Comparison of ENCODE assay signal across 8 mouse cellular contexts in the genomic region with DNA sequence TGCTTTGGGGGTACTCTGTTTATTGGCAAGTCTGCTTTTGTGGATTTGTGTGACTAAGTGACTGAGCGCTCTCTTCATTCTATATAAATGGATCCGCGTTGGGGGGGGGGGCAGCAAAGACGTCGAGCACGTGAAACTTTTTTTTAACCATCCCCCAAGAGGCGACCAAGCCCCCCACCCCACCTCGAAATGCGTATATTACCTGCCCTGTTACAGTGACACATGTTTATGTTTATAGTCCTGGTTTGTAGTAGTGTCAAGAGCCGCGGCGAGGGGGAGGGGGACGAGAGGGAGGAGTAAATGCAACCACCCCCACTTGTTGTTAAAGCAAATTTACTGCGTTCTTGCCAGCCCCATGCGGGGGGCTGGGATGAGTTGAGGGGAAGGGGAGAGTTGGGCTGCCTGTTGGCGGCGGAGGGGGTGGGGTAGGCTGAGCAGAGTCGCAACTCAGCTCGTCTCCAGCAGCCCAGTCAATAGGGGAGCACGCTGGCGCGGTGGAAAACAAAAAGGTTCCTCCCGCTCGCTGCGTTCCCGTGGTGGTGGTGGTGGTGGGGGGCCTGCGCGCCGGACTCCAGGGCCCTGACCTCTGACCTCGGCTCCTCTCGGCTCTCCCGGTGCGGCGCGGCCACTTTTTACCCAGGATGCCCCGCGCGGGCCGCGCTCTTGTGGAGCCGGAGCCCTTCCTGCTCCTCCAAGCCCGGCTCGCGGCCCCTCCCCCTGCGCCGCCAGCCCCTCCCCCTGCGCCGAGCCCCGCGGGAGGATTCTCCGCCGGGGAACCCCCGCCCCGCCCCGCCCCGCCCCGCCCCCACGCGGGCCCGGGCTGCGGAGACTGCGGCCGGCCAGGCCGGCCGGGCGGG. TPM values are rescaled to one million over a fixed set of nuclear protein-coding genes. Genes with fewer than 3 reads are reported as not detected.
A peak's percentile ranks its signal among the peaks of the same experiment; 100 is the strongest.
DNase-seq lines count a peak whose midpoint lies in the region; ATAC-seq and TF ChIP-seq lines count a peak whose summit lies in the region.

No protein-coding gene starts in this region.

- H3K36me3 ChIP-seq in kidney, adult 2 months (ENCODE audit: control insufficient read depth, insufficient read depth, low read length): no peaks in the 10 kb centered on the region
- H3K36me3 ChIP-seq in limb, embryonic 13.5 days: no peaks in the 10 kb centered on the region
- no peaks in the 10 kb centered on the region for H3K36me3 ChIP-seq in midbrain, embryonic 14.5 days (ENCODE audit: control insufficient read depth, insufficient read depth, low read length)

- peak overlapping the region; percentile 99 for H3K27ac ChIP-seq in kidney, adult 2 months (ENCODE audit: insufficient read depth, low read depth, low read length)
- peak overlapping the region; percentile 100 for H3K27ac ChIP-seq in limb, embryonic 13.5 days
- peak overlapping the region; percentile 100 for H3K27ac ChIP-seq in midbrain, embryonic 14.5 days (replicated peaks; ENCODE audit: low read depth, low read length)

- no peak for TF ChIP-seq CTCF in kidney, adult 2 months (conservative IDR thresholded peaks at IDR 0.05; ENCODE audit: insufficient read depth, insufficient read length, low read depth, low read length)

- peaks cover 7% of the 10 kb centered on the region; the same call in 1 of the 2 replicates for H3K4me1 ChIP-seq in kidney, adult 2 months (ENCODE audit: control insufficient read depth, insufficient read depth, low read length)
- peaks cover 41% of the 10 kb centered on the region for H3K4me1 ChIP-seq in limb, embryonic 13.5 days
- peaks cover 38% of the 10 kb centered on the region for H3K4me1 ChIP-seq in midbrain, embryonic 14.5 days (ENCODE audit: control insufficient read depth, insufficient read depth, low read length)

- no peaks in the 10 kb centered on the region for H3K9me3 ChIP-seq in limb, embryonic 13.5 days
- no peaks in the 10 kb centered on the region for H3K9me3 ChIP-seq in midbrain, embryonic 14.5 days (ENCODE audit: control insufficient read depth, low read length)

- peak; percentile 93 for DNase-seq in layer of hippocampus, adult 11-12 months (ENCODE audit: low spot score)
- no peak for DNase-seq in layer of hippocampus, adult 9-10 months (ENCODE audit: low spot score)
- DNase-seq in embryo, embryonic 11.5 days (ENCODE audit: low read depth, low spot score): peak; percentile 94
- peak; percentile 100 for DNase-seq in heart, adult 11 months
- DNase-seq in kidney, adult 2 months: peak; percentile 98
- peak; percentile 97 for DNase-seq in midbrain, embryonic 14.5 days
- peak; percentile 94 to 95 for DNase-seq in spleen, adult 18-20 months

- no peaks in the 10 kb centered on the region for H3K27me3 ChIP-seq in kidney, adult 2 months (replicated peaks; ENCODE audit: control insufficient read depth, insufficient read depth, low read length)
- no peaks in the 10 kb centered on the region for H3K27me3 ChIP-seq in limb, embryonic 13.5 days
- H3K27me3 ChIP-seq in midbrain, embryonic 14.5 days (ENCODE audit: control insufficient read depth, insufficient read depth, low read length): no peaks in the 10 kb centered on the region

- peak overlapping the region; percentile 88 for H3K4me2 ChIP-seq in limb, embryonic 13.5 days (replicated peaks)
- H3K4me2 ChIP-seq in midbrain, embryonic 14.5 days (ENCODE audit: low read length): peak overlapping the region; percentile 98

- ATAC-seq in limb, embryonic 13.5 days (ENCODE audit: low FRiP score, low read depth): peak; percentile 92
- ATAC-seq in midbrain, embryonic 14.5 days (ENCODE audit: low FRiP score, low TSS enrichment): peak; percentile 91

- peak; percentile 22 for TF ChIP-seq POLR2A in kidney, adult 2 months (IDR thresholded peaks at IDR 0.05; ENCODE audit: low read depth, low read length)

- peak overlapping the region; percentile 98 for H3K4me3 ChIP-seq in kidney, adult 2 months (ENCODE audit: insufficient read depth, low read depth, low read length)
- peak overlapping the region; percentile 61 for H3K4me3 ChIP-seq in limb, embryonic 13.5 days
- peak overlapping the region; percentile 58 for H3K4me3 ChIP-seq in midbrain, embryonic 14.5 days (replicated peaks; ENCODE audit: low read depth, low read length)

- peak overlapping the region; percentile 96 for H3K9ac ChIP-seq in limb, embryonic 13.5 days
- H3K9ac ChIP-seq in midbrain, embryonic 14.5 days (replicated peaks; ENCODE audit: low read length): peak overlapping the region; percentile 96

- WGBS in kidney, adult 2 months: under 1% methylated on average over 61 of the region's 66 CpGs
- 0% methylated on average over 39 of the region's 66 CpGs for WGBS in limb, embryonic 13.5 days
- WGBS in midbrain, embryonic 14.5 days: under 1% methylated on average over 50 of the region's 66 CpGs

RNA-seq across cellular contexts. Expression of a gene that starts 1.1 kb away (rescaled TPM):
- 29.3 and 32.7 TPM in 2 replicates for polyA plus RNA-seq in kidney, adult 2 months (2012; rRNA removed)
- 68.1 and 72.2 TPM in 2 replicates for polyA plus RNA-seq in limb, embryonic 13.5 days (2015; fragmentation: Nextera tagmentation; extraction: Ambion mirVana)
- 33.5 and 40.1 TPM in 2 replicates for polyA plus RNA-seq in midbrain, embryonic 14.5 days (2014; fragmentation: Nextera tagmentation; extraction: Ambion mirVana)

RNA-seq across cellular contexts. Expression of a gene that starts 7.3 kb away (rescaled TPM):
- polyA plus RNA-seq in kidney, adult 2 months (2012; rRNA removed): 2.4 and 3.7 TPM in 2 replicates
- polyA plus RNA-seq in limb, embryonic 13.5 days (2015; fragmentation: Nextera tagmentation; extraction: Ambion mirVana): 12.2 and 14.9 TPM in 2 replicates
- polyA plus RNA-seq in midbrain, embryonic 14.5 days (2014; fragmentation: Nextera tagmentation; extraction: Ambion mirVana): 9.1 and 9.4 TPM in 2 replicates

RNA-seq across cellular contexts. Expression of a gene that starts 18.6 kb away (rescaled TPM):
- polyA plus RNA-seq in kidney, adult 2 months (2012; rRNA removed): 1.7 and 2.8 TPM in 2 replicates
- 15.3 and 19.4 TPM in 2 replicates for polyA plus RNA-seq in limb, embryonic 13.5 days (2015; fragmentation: Nextera tagmentation; extraction: Ambion mirVana)
- polyA plus RNA-seq in midbrain, embryonic 14.5 days (2014; fragmentation: Nextera tagmentation; extraction: Ambion mirVana): 7.9 and 9.2 TPM in 2 replicates

RNA-seq across cellular contexts. Expression of a gene that starts 59.4 kb away (rescaled TPM):
- polyA plus RNA-seq in kidney, adult 2 months (2012; rRNA removed): 0.41 TPM in 1 of 2 replicates, not detected in the other
- not detected in 2 replicates for polyA plus RNA-seq in limb, embryonic 13.5 days (2015; fragmentation: Nextera tagmentation; extraction: Ambion mirVana)
- polyA plus RNA-seq in midbrain, embryonic 14.5 days (2014; fragmentation: Nextera tagmentation; extraction: Ambion mirVana): not detected in 2 replicates
